Mouse (Mus musculus): ENCODE measurements around the gene Abca7. TPM values are rescaled to one million over a fixed set of nuclear protein-coding genes. Genes with fewer than 3 reads are reported as not detected.

Abca7 gene
- total RNA-seq, 2 experiments from 2014 or later: 7.2 to 8.1 TPM

DNA sequence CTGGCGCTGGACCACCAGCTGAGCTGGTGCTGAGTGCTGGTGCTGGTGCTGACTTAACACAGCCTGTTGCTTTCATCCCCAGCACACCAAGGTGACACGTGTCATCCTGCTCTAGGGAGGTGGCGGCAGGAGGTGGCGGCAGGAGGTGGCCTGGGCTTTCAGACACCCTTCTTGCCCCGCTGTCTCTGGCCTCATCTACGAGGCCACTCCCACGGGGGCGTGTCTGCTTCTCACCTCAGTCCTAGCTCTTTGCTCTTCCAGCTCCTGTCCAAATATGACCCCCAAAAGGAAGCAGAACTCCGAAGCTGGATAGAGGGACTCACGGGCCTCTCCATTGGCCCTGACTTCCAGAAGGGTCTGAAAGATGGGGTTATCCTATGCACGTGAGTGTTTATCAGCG lies 5.2 kb upstream of the Abca7 start:
- intact Hi-C loops (cut with DNase I): loop anchor here (5.0 kb wide), 1 partner anchor 46 kb away; the partner anchor contains the start of gene Polr2e
- no peak for DNase-seq

GRCm38 (mm10) chr10:79991548-79991947 lies 4.7 kb upstream of the Abca7 start:
- DNase-seq: no peak
- intact Hi-C loops (cut with DNase I): loop anchor here (5.0 kb wide), 1 partner anchor 46 kb away; the partner anchor contains the start of gene Polr2e

- DNase-seq: peak; percentile 46
- intact Hi-C loops (cut with DNase I): loop anchor here (5.0 kb wide), 1 partner anchor 43 kb away; the partner anchor contains the start of gene Polr2e
Observed at GRCm38 (mm10) chr10:79994397-79995115, 1.7 kb upstream of the Abca7 start.

GRCm38 (mm10) chr10:79995636-79996035 lies 658 bp upstream of the Abca7 start:
- no peak for DNase-seq
- intact Hi-C loops (cut with DNase I): no loop called here

DNA sequence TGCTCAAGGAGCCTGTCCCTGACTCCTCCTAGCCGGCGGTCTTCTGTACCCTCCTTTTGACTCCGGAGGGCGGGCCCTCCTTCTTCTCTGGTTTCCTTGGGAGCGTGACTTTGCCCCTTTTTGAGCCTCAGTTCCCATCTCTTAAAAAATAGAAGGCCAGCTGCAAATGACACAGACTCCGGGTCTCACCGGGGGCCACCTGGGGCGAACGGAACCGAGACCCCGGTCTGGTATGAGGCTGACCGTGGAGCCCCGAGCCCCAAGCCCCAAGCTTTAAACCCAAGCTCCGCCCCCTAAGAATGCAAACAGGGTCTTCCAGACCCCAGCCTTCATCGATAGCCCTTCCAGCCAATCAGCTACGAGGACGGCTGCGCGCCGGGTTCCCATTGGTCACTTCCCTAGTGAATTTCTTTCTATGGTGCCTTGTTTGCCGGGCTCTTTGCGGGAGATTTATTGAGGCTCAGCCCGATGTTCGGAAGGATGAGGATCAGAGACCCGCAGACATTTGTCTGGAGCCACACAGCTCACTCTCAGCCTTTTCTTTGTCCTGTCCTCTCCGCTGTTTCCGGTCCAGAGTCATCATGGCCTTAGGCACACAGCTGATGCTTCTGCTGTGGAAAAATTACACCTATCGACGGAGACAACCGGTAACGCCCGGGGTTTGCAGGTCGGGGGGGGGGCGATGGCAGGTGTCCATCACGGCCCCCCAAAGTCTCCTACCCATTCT lies 903 bp downstream of the Abca7 start:
- DNase-seq: peak; percentile 84
- intact Hi-C loops (cut with DNase I): no loop called here

- DNase-seq: peak; percentile 85
- intact Hi-C loops (cut with DNase I): no loop called here
Observed at GRCm38 (mm10) chr10:79997819-79998218, 1.5 kb downstream of the Abca7 start.

- no peak for DNase-seq
- intact Hi-C loops (cut with DNase I): no loop called here
Observed at GRCm38 (mm10) chr10:80001945-80002344, 5.7 kb downstream of the Abca7 start.

GRCm38 (mm10) chr10:80002829-80003228 lies 6.5 kb downstream of the Abca7 start:
- DNase-seq: no peak
- intact Hi-C loops (cut with DNase I): no loop called here

DNA sequence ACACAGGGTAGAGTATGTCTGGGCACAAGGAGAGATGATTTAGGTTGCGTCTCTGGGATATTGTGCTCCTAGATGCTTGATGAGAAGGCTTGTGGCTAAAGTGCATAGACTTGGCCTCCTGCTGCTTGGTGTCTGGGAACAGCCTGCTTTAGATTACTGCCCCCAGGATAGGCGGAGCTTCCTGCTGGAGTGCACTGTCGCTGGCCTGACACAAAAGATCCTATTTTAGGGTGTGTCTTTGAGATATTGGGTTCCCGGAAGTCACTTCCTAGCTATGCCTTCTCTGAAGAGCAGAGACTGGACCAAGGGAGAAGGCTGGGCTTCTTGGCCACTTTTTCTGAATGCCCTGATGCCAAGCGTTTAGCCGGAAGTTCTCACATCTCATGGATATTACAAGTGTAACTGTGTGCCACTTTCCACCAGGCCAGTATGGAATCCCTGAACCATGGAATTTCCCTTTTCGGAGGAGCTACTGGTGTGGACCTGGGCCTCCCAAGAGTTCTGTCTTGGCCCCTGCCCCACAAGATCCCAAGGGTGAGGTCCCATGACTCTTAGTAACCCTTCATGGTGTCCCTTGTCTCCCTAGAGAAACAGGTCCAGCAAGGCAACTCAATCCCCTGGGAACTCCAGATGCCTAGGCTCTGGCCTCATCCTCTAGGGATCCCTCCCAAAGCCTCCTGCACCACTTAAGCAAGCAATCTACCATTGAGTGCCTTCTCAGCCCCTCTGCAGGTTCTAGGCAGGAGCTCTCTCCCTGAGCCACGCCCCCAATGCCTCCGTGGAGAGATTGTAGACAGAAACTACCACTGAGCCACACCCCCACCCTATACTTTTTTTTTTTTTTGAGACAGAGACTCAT lies 7.3 kb downstream of the Abca7 start:
- DNase-seq: no peak
- intact Hi-C loops (cut with DNase I): no loop called here

GRCm38 (mm10) chr10:80004233-80004705 lies 8.0 kb downstream of the Abca7 start:
- DNase-seq: no peak
- intact Hi-C loops (cut with DNase I): no loop called here

- intact Hi-C loops (cut with DNase I): no loop called here
- no peak for DNase-seq
Observed at GRCm38 (mm10) chr10:80011740-80012139, 15.4 kb downstream of the Abca7 start.

DNA sequence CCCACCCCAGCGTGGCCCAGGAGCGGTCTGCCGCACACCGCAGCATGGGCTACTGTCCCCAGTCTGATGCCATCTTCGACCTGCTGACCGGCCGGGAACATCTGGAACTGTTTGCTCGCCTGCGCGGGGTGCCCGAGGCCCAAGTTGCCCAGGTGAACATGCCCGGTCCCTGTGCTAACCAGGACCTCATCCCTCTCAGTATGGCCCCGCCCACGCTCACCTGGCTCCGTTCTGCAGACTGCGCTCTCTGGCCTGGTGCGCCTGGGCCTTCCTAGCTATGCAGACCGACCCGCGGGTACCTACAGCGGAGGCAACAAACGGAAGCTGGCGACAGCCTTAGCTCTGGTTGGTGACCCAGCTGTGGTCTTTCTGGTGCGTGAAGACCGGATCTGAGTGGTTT lies 17.3 kb downstream of the Abca7 start:
- intact Hi-C loops (cut with DNase I): no loop called here
- DNase-seq: no peak

GRCm38 (mm10) chr10:80014484-80015290 lies 18.4 kb downstream of the Abca7 start:
- intact Hi-C loops (cut with DNase I): no loop called here
- no peak for DNase-seq

DNA sequence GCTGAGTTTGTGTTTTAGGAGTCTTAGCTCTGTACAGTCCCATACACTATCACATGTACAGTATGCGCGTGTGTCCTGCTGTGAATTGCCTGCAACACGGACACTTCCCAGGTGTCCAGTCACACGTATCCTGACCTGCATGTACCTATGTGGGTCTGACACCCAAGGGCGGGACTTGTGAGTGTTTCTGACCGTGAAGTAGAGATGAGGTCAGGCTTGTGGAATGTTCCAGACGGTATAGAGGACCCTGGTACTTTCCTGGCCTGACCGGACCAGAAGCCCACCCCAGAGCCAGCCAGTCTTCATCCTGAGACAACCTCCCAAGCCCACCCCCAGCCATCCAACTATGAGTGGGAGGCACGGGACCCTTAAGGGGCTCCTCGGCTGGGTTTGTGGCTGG lies 19.3 kb downstream of the Abca7 start:
- no peak for DNase-seq
- intact Hi-C loops (cut with DNase I): no loop called here

GRCm38 (mm10) chr10:80016511-80016910 lies 20.2 kb downstream of the Abca7 start, which contains the start of gene Arhgap45:
Arhgap45 (plus strand) TSS chr10:80016653.
- DNase-seq: no peak
- intact Hi-C loops (cut with DNase I): no loop called here

- intact Hi-C loops (cut with DNase I): no loop called here
- no peak for DNase-seq
Observed at GRCm38 (mm10) chr10:80016931-80017330, 20.6 kb downstream of the Abca7 start.

- DNase-seq: no peak
- intact Hi-C loops (cut with DNase I): no loop called here
Observed at GRCm38 (mm10) chr10:80017361-80017760, 21.1 kb downstream of the Abca7 start.

DNA sequence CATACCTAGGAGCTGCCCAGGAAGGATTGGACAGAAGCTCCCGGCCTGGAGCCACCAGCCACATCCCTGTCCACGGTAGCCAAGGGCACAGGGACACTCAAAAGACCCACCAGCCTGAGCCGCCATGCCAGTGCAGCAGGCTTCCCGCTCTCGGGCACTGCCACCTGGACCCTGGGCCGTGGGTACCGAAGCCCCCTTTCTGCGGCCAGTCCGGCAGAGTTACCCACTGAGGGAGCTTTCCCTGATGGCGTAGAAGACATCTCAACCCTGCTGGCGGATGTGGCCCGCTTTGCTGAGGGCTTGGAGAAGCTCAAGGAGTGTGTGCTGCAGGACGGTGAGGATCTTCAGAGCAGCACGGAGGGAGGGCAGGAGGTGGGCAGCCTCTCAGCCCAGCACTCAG lies 21.5 kb downstream of the Abca7 start:
- DNase-seq: no peak
- intact Hi-C loops (cut with DNase I): no loop called here

DNA sequence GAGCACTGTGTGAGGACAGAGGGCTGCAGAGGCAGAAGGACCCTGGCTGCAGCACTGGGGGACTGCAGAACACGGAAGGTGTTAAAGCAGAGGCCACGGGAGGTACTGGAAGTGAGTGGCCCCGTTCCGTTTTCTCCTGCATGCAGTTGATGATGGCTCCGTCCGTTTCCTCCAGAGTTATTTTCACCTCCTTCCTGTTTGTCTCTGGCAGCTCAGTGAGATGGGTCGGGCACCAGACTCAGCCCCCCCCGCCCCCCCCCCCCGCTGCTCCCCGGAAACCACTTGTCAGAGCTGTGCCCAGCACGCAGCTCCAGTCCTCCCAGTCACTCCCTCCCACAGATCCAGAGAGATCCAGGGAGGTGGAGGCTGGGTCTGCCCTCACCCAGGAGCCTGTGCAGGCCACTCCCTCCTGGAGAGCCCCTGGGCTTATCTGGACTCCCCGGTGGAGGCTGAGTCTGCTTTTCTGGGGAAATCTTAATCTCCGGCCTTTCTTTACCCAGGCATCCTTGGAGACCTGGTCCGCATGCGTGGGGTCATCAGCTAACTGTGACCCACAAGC lies 22.5 kb downstream of the Abca7 start:
- intact Hi-C loops (cut with DNase I): no loop called here

More for the DNA sequence above, 22.5 kb downstream of the Abca7 start:
- DNase-seq: no peak

All from left cerebral cortex, postnatal 4 days (tissue).